Mouse (Mus musculus) CH12.LX (cell line): Measurements from ENCODE around the gene Ramp3. TPM values are rescaled to one million over a fixed set of nuclear protein-coding genes. Genes with fewer than 3 reads are reported as not detected.

Experiments used
- DNase-seq: peaks from one replicate; pipeline ENCODE4 v3.0.0-alpha.2; 2013; ENCODE audit errors: extremely low read depth
- H3K27ac ChIP-seq: 2 replicates; pipeline ENCODE4 v1.5.1; 2012; ENCODE audit warnings: low read depth, mild to moderate bottlenecking, control low read depth, moderate library complexity; ENCODE audit not compliant: insufficient read depth
- H3K27me3 ChIP-seq: replicated peaks from 2 replicates; pipeline ENCODE3; 2012; ENCODE audit warnings: inconsistent platforms
- H3K36me3 ChIP-seq, 2 experiments: replicated peaks in 1 of 2; 2 replicates each; pipeline versions ENCODE3 to v1.6.1; 2012; ENCODE audit warnings: inconsistent platforms in 1 of 2, low read length in 1 of 2, mild to moderate bottlenecking in 1 of 2, mixed read lengths in 1 of 2, moderate library complexity in 1 of 2; ENCODE audit not compliant: control insufficient read depth in 1 of 2, insufficient read depth in 1 of 2
- H3K4me1 ChIP-seq, 2 experiments: 2 replicates each; pipeline ENCODE4 v1.6.1; 2012; ENCODE audit warnings: inconsistent platforms in 1 of 2, moderate library complexity in 1 of 2; ENCODE audit not compliant: insufficient read depth in 2 of 2, control insufficient read depth in 1 of 2
- H3K4me2 ChIP-seq: 2 replicates; pipeline ENCODE4 v1.6.1; 2012; ENCODE audit warnings: low read depth, mild to moderate bottlenecking, control low read depth; ENCODE audit not compliant: poor library complexity, insufficient read depth, severe bottlenecking
- H3K4me3 ChIP-seq, 3 experiments: fragments of 150-350 bp in 1 of 3; sonication (generic) in 1 of 3; replicated peaks in 1 of 3; 2 replicates each; pipeline versions ENCODE3 to v1.5.1; 2011 to 2012; ENCODE audit warnings: low read depth in 2 of 3, low read length in 2 of 3, mild to moderate bottlenecking in 2 of 3, moderate library complexity in 2 of 3, control low read depth in 1 of 3, improper control_type of control experiment in 1 of 3, inconsistent platforms in 1 of 3, mixed read lengths in 1 of 3; ENCODE audit not compliant: poor library complexity in 1 of 3
- H3K79me2 ChIP-seq: replicated peaks from 2 replicates; pipeline ENCODE4 v1.6.1; 2012; ENCODE audit warnings: mild to moderate bottlenecking, moderate library complexity; ENCODE audit not compliant: control insufficient read depth, poor library complexity, insufficient read depth, severe bottlenecking; ENCODE audit errors: extremely low read depth
- H3K9ac ChIP-seq: 2 replicates; pipeline ENCODE4 v1.6.1; 2012; ENCODE audit warnings: low read depth, mild to moderate bottlenecking, control low read depth, moderate library complexity; ENCODE audit not compliant: insufficient read depth
- H3K9me3 ChIP-seq: replicated peaks from 2 replicates; pipeline ENCODE3; 2012; ENCODE audit warnings: low read length, inconsistent platforms, mixed read lengths
- CHD2 ChIP-seq: IDR thresholded peaks from 2 replicates; pipeline ENCODE4 v1.6.1; 2011; ENCODE audit warnings: low read length, improper control_type of control experiment
- ETS1 ChIP-seq: conservative IDR thresholded peaks from 2 replicates; pipeline ENCODE4 v1.6.1; 2012; ENCODE audit warnings: low read depth, mild to moderate bottlenecking, inconsistent platforms, low read length, improper control_type of control experiment, moderate library complexity
- GABPA ChIP-seq: IDR thresholded peaks from 2 replicates; pipeline ENCODE4 v1.6.1; 2012; ENCODE audit warnings: low read depth, low read length, improper control_type of control experiment, inconsistent platforms; ENCODE audit not compliant: insufficient replicate concordance
- HCFC1 ChIP-seq: IDR thresholded peaks from 2 replicates; pipeline ENCODE4 v1.6.1; 2012; ENCODE audit warnings: low read depth, mild to moderate bottlenecking, inconsistent platforms, low read length, improper control_type of control experiment
- IRF4 ChIP-seq: IDR thresholded peaks from 2 replicates; pipeline ENCODE4 v1.6.1; 2014; ENCODE audit warnings: low read depth, mild to moderate bottlenecking, inconsistent platforms, low read length, improper control_type of control experiment
- JUN ChIP-seq: IDR thresholded peaks from 2 replicates; pipeline ENCODE4 v1.6.1; 2011; ENCODE audit warnings: low read depth, mild to moderate bottlenecking, low read length, improper control_type of control experiment, moderate library complexity; ENCODE audit not compliant: insufficient read depth
- KAT2A ChIP-seq: IDR thresholded peaks from 2 replicates; pipeline ENCODE4 v1.6.1; 2012; ENCODE audit warnings: low read length, improper control_type of control experiment, inconsistent platforms; ENCODE audit not compliant: insufficient replicate concordance
- MAFK ChIP-seq: IDR thresholded peaks from 2 replicates; pipeline ENCODE4 v1.6.1; 2011; ENCODE audit warnings: low read length, improper control_type of control experiment; ENCODE audit not compliant: insufficient replicate concordance
- MAX ChIP-seq: IDR thresholded peaks from 2 replicates; pipeline ENCODE4 v1.6.1; 2011; ENCODE audit warnings: low read length, improper control_type of control experiment
- MAZ ChIP-seq: IDR thresholded peaks from 2 replicates; pipeline ENCODE4 v1.6.1; 2012; ENCODE audit warnings: low read depth, mild to moderate bottlenecking, inconsistent platforms, low read length, improper control_type of control experiment, moderate library complexity
- MYC ChIP-seq: IDR thresholded peaks from 2 replicates; pipeline ENCODE4 v1.6.1; 2011; ENCODE audit warnings: low read depth, mild to moderate bottlenecking, improper control_type of control experiment, low read length
- PAX5 ChIP-seq: IDR thresholded peaks from 2 replicates; pipeline ENCODE4 v1.6.1; 2012; ENCODE audit warnings: low read length, inconsistent platforms, mixed read lengths
- POLR2A ChIP-seq: IDR thresholded peaks from 2 replicates; pipeline ENCODE4 v1.6.1; 2011; ENCODE audit warnings: low read depth, mild to moderate bottlenecking, improper control_type of control experiment, low read length
- POLR2AphosphoS2 ChIP-seq: IDR thresholded peaks from 2 replicates; pipeline ENCODE4 v1.6.1; 2011; ENCODE audit warnings: low read depth, low read length, improper control_type of control experiment
- RCOR1 ChIP-seq: conservative IDR thresholded peaks from 2 replicates; pipeline ENCODE4 v1.6.1; 2012; ENCODE audit warnings: low read depth, mild to moderate bottlenecking, inconsistent platforms, low read length, improper control_type of control experiment
- SIN3A ChIP-seq: IDR thresholded peaks from 2 replicates; pipeline ENCODE4 v1.6.1; 2012; ENCODE audit warnings: low read length, improper control_type of control experiment, inconsistent platforms
- SMC3 ChIP-seq: IDR thresholded peaks from 2 replicates; pipeline ENCODE4 v1.6.1; 2011; ENCODE audit warnings: low read depth, low read length, improper control_type of control experiment
- TBP ChIP-seq: conservative IDR thresholded peaks from 2 replicates; pipeline ENCODE4 v1.6.1; 2011; ENCODE audit warnings: low read depth, low read length, improper control_type of control experiment
- UBTF ChIP-seq: IDR thresholded peaks from 2 replicates; pipeline ENCODE4 v1.6.1; 2012; ENCODE audit warnings: low read depth, mild to moderate bottlenecking, inconsistent platforms, low read length, improper control_type of control experiment, moderate library complexity
- USF1 ChIP-seq: IDR thresholded peaks from 2 replicates; pipeline ENCODE4 v1.6.1; 2014; ENCODE audit warnings: low read depth, mild to moderate bottlenecking, inconsistent platforms, low read length, improper control_type of control experiment
- ZKSCAN1 ChIP-seq: IDR thresholded peaks from 2 replicates; pipeline ENCODE4 v1.6.1; 2012; ENCODE audit warnings: low read depth, inconsistent platforms, low read length, improper control_type of control experiment, borderline replicate concordance
- ZNF384 ChIP-seq: IDR thresholded peaks from 2 replicates; pipeline ENCODE4 v1.6.1; 2012; ENCODE audit warnings: low read depth, low read length, improper control_type of control experiment, inconsistent platforms
- dilution Hi-C: fragments of 300-500 bp; cut with MboI; formaldehyde crosslinking; loops from 2 replicates; pipeline ENCODE4 v1.14.3; 2020; ENCODE audit warnings: low sequenced_read_pairs; ENCODE audit not compliant: extremely low pct_unique_long_range_greater_than_20kb, extremely low pct_ligation_motif_present
- in situ Hi-C: fragments of 300-500 bp; cut with MboI; formaldehyde crosslinking; loops from 3 replicates; pipeline ENCODE4 v1.14.3; 2019; ENCODE audit warnings: low sequenced_read_pairs, low pct_ligation_motif_present, low pct_unique_long_range_greater_than_20kb, mixed read lengths
- polyA plus RNA-seq: library from polyadenylated mRNA; unstranded; fragments of >175 nt; gene quantifications from 2 replicates; pipeline ENCODE4 v1.2.1, GENCODE M21; 2012; ENCODE audit warnings: low read depth; ENCODE audit not compliant: insufficient read length
- total RNA-seq, 2 experiments: library from RNA; depleted of rRNA; stranded (reverse); fragments of 300-350 nt in 1 of 2; fragments of >200 nt in 1 of 2; gene quantifications; 2 replicates each; pipeline ENCODE4 v1.2.3; 2012 to 2014

Ramp3 gene
- total and polyA plus RNA-seq, 3 experiments, result 0.21 TPM; not detected in 2

DNA sequence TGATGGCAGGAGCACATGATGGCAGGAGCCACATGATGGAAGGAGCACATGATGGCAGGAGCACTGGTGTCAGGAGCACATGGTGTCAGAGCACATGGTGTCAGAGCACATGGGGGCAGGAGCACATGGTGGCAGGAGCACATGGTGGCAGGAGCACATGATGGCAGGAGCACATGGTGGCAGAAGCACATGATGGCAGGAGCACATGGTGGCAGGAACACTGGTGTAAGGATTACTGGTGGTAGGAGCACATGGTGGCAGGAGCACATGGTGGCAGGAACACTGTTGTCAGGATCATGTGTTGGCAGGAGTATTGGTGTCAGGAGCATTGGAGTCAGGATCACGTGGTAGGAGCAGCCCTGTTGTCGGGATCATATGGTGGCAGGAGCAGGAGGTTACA, 52.1 kb downstream of the Ramp3 start:
- dilution Hi-C loops, result no loop called here
- TF ChIP-seq MAX (peak; percentile 55), SMC3 (no peak), ZKSCAN1 (no peak), POLR2A (no peak), IRF4 (no peak), MYC (0 out of 2 replicates have a peak, but pooled peaks have one; percentile 55)
- H3K4me3 ChIP-seq, result no peak overlapping the region

DNA sequence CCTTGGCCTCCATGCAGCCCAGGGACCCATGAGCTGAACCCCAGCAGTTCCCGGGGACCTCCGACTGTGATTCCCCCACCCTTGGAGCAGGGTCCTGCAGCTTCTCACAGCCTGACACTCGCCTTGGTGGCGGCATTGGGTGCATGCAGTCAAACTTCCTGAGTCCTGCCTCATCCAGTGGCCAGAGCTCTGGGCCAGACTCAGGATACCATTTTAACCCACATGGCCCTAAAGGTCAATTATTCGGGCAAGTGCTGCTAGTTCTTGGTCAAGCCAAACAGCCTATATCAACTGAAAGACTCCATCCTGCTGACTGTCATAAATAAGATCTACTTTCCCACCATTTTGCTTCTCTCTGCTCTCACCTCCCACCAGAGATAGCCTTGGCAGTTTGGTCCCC, 62.4 kb downstream of the Ramp3 start:
- no peak overlapping the region for H3K27ac ChIP-seq
- TF ChIP-seq RCOR1 (no peak), TBP (no peak), JUN (no peak), POLR2AphosphoS2 (no peak), ZNF384 (no peak), MAFK (no peak), UBTF (no peak), CHD2 (no peak), HCFC1 (no peak), SMC3 (no peak), PAX5 (no peak), SIN3A (no peak), GABPA (no peak), MYC (no peak), USF1 (no peak), ETS1 (no peak), MAZ (no peak), KAT2A (no peak)
- H3K9ac ChIP-seq, result no peak overlapping the region
- H3K4me3 ChIP-seq, result no peak overlapping the region
- H3K9me3 ChIP-seq, result no peaks in the 10 kb centered on the region
- H3K36me3 ChIP-seq, result no peaks in the 10 kb centered on the region
- no peak for DNase-seq
- H3K79me2 ChIP-seq, result no peaks in the 10 kb centered on the region
- peaks cover 89% of the 10 kb centered on the region for H3K27me3 ChIP-seq
- no peak overlapping the region for H3K4me2 ChIP-seq
- dilution Hi-C loops (no loop called here), in situ Hi-C loops (no loop called here)
- no peaks in the 10 kb centered on the region for H3K4me1 ChIP-seq

More for the DNA sequence above, 52.1 kb downstream of the Ramp3 start:
- in situ Hi-C loops, result loop anchor here (10.0 kb wide), 1 partner anchor 54 kb away; no protein-coding TSS in a partner anchor
- Histone ChIP-seq H3K4me1 (peaks cover 0 to 7% of the 10 kb centered on the region in 2 experiments; a peak in 1 of 4 replicates), H3K27ac (no peak overlapping the region), H3K79me2 (no peaks in the 10 kb centered on the region), H3K4me2 (no peak overlapping the region), H3K9ac (no peak overlapping the region), H3K36me3 (no peaks in the 10 kb centered on the region), H3K27me3 (peaks cover 65% of the 10 kb centered on the region), H3K9me3 (peaks cover 23% of the 10 kb centered on the region)
- peak; percentile 11 for DNase-seq
